Mouse (Mus musculus): Measurements from ENCODE around the gene Pdcl.

Pdcl gene

GRCm38 (mm10) chr2:37358633-37359540 is at the start of gene Pdcl:
Pdcl (minus strand) TSS chr2:37359332.
- peak; percentile 93 for DNase-seq (ENCODE audit: low spot score)

- no peak for DNase-seq (ENCODE audit: low spot score)
These were observed 36.4 kb upstream of the Pdcl start for GRCm38 (mm10) chr2:37395539-37395938.

- no peak for DNase-seq (ENCODE audit: low spot score)
These were observed 23.8 kb upstream of the Pdcl start for GRCm38 (mm10) chr2:37382921-37383320.

GRCm38 (mm10) chr2:37380189-37380588 is 21.1 kb upstream of the Pdcl start:
- DNase-seq (ENCODE audit: low spot score) = peak; percentile 50

- no peak for DNase-seq (ENCODE audit: low spot score)
These were observed 16.9 kb upstream of the Pdcl start for GRCm38 (mm10) chr2:37376018-37376417.

- no peak for DNase-seq (ENCODE audit: low spot score)
These were observed 11.5 kb upstream of the Pdcl start for GRCm38 (mm10) chr2:37370651-37371050.

GRCm38 (mm10) chr2:37359908-37360307 is 776 bp upstream of the Pdcl start:
- DNase-seq (ENCODE audit: low spot score) = no peak

GRCm38 (mm10) chr2:37355571-37355970 is 3.6 kb downstream of the Pdcl start:
- no peak for DNase-seq (ENCODE audit: low spot score)

GRCm38 (mm10) chr2:37351671-37352070 is 7.5 kb downstream of the Pdcl start:
- no peak for DNase-seq (ENCODE audit: low spot score)

- peak; percentile 53 for DNase-seq (ENCODE audit: low spot score)
These were observed 20.5 kb downstream of the Pdcl start for GRCm38 (mm10) chr2:37338497-37339187.

- DNase-seq (ENCODE audit: low spot score) = no peak
These were observed 25.8 kb downstream of the Pdcl start for GRCm38 (mm10) chr2:37333321-37333720.

GRCm38 (mm10) chr2:37326215-37326614 is 32.9 kb downstream of the Pdcl start, which contains the start of gene Olfr368:
Olfr368 (plus strand) TSS chr2:37326515.
- DNase-seq (ENCODE audit: low spot score) = no peak
